22 mouse cellular contexts compared by ENCODE assay signal in genomic region chr14:23531735-23532525, GRCm38 (mm10).
A peak's percentile ranks its signal among the peaks of the same experiment; 100 is the strongest.
DNase-seq lines count a peak whose midpoint lies in the region; ATAC-seq and TF ChIP-seq lines count a peak whose summit lies in the region.
"Had no signal": no experiment of that assay in that cellular context is flagged by ENCODE, and none has a peak within 500 bp of the region (broad histone marks: within the 10 kb centered on the region; RNA-seq: fewer than 3 reads in every experiment).

No protein-coding gene starts in this region.

- intact Hi-C loops in left cerebral cortex, postnatal 36 days (cut with DNase I), result no loop called here

- peak overlapping the region; percentile 67; the same call in 1 of the 2 replicates for H3K27ac ChIP-seq in layer of hippocampus, adult 2 months
- H3K27ac ChIP-seq in stomach, postnatal 0 days (replicated peaks), result peak overlapping the region; percentile 45; the same call in 1 of the 2 replicates
- H3K27ac ChIP-seq: limb, embryonic 12.5 days; liver, embryonic 14.5 days; neural tube, embryonic 13.5 days had no signal

- H3K9me3 ChIP-seq in stomach, postnatal 0 days (ENCODE audit: control insufficient read depth, low read length), result no peaks in the 10 kb centered on the region
- H3K9me3 ChIP-seq: neural tube, embryonic 13.5 days had no signal

- DNase-seq in layer of hippocampus, adult 2 months (ENCODE audit: low spot score in 2 of 2), result no peak
- no peak for DNase-seq in layer of hippocampus, adult 11-12 months (ENCODE audit: low spot score)
- DNase-seq in right cerebral cortex, adult 18-20 months, result peak; percentile 65
- no peak for DNase-seq in right cerebral cortex, postnatal 4 days
- peak; percentile 47 to 56 for DNase-seq in left cerebral cortex, postnatal 36 days (ENCODE audit: low spot score in 2 of 2)
- DNase-seq in stomach, postnatal 0 days (ENCODE audit: low spot score), result no peak
- DNase-seq in ovary, postnatal 36 days (ENCODE audit: low spot score), result no peak
- DNase-seq: adrenal gland, adult 8-10 months; cerebellum, adult 8-10 months; gastrocnemius, postnatal 25 days; heart, postnatal 36 days; kidney, adult 18-20 months; retina, postnatal 1 day; thymus, adult 2 months had no signal

- H3K4me2 ChIP-seq in stomach, postnatal 0 days (replicated peaks; ENCODE audit: low read depth), result no peak overlapping the region
- H3K4me2 ChIP-seq: heart, embryonic 12.5 days; limb, embryonic 12.5 days; neural tube, embryonic 13.5 days had no signal

- 46% methylated on average over 8 of the region's 8 CpGs for WGBS in stomach, postnatal 0 days

- no peak for ATAC-seq in stomach, postnatal 0 days (ENCODE audit: low FRiP score, low TSS enrichment)
- ATAC-seq: CD4-positive, CD25-positive, alpha-beta regulatory T cell, adult 4 months; forebrain, embryonic 14.5 days; hindbrain, embryonic 16.5 days had no signal

- no peak for TF ChIP-seq EP300 in stomach, postnatal 0 days (optimal IDR thresholded peaks at IDR 0.05)

- TF ChIP-seq CTCF in layer of hippocampus, adult 2 months (conservative IDR thresholded peaks at IDR 0.05), result no peak
- TF ChIP-seq CTCF in stomach, postnatal 0 days (IDR thresholded peaks at IDR 0.05; ENCODE audit: low read depth), result no peak

- H3K27me3 ChIP-seq in stomach, postnatal 0 days (ENCODE audit: control insufficient read depth, insufficient read depth, low read length), result no peaks in the 10 kb centered on the region
- H3K27me3 ChIP-seq: megakaryocyte, embryonic 14.5 days had no signal

- no peak overlapping the region for H3K9ac ChIP-seq in stomach, postnatal 0 days (ENCODE audit: low read length)
- H3K9ac ChIP-seq: heart, embryonic 12.5 days; limb, embryonic 12.5 days; liver, embryonic 14.5 days; neural tube, embryonic 13.5 days had no signal

- no peaks in the 10 kb centered on the region for H3K36me3 ChIP-seq in stomach, postnatal 0 days (ENCODE audit: control insufficient read depth, insufficient read depth, low read length)
- H3K36me3 ChIP-seq: heart, embryonic 12.5 days; limb, embryonic 12.5 days; neural tube, embryonic 13.5 days had no signal

- 0 out of 2 replicates have a peak, but pooled peaks cover 2% of the 10 kb centered on the region for H3K4me1 ChIP-seq in stomach, postnatal 0 days (replicated peaks; ENCODE audit: control insufficient read depth, insufficient read depth)
- H3K4me1 ChIP-seq: heart, embryonic 12.5 days; megakaryocyte, embryonic 14.5 days; neural tube, embryonic 13.5 days had no signal

- H3K4me3 ChIP-seq in layer of hippocampus, adult 2 months, result no peak overlapping the region
- no peak overlapping the region for H3K4me3 ChIP-seq in stomach, postnatal 0 days (ENCODE audit: low read depth, low read length)
- H3K4me3 ChIP-seq: heart, embryonic 12.5 days; limb, embryonic 12.5 days; megakaryocyte, embryonic 14.5 days; neural tube, embryonic 13.5 days had no signal

Comparison
In these comparisons a context has a peak if more than half of its experiments do, and no peak if none do; other contexts are left out.
1. DNase-seq: peak in right cerebral cortex, adult 18-20 months (single experiment) and left cerebral cortex, postnatal 36 days (2 of 2); none in layer of hippocampus, adult 2 months (0 of 2), layer of hippocampus, adult 11-12 months (single experiment), right cerebral cortex, postnatal 4 days (single experiment), stomach, postnatal 0 days (single experiment) and ovary, postnatal 36 days (single experiment).